Mouse (Mus musculus) myocyte (in vitro differentiated cells): ENCODE results near the gene Cers3. TPM values are rescaled to one million over a fixed set of nuclear protein-coding genes. Genes with fewer than 3 reads are reported as not detected.

Experiments used
- H3K27me3 ChIP-seq: one replicate; pipeline ENCODE4 v1.6.1; 2011; ENCODE audit not compliant: control insufficient read depth, insufficient read depth, insufficient read length
- H3K36me3 ChIP-seq: one replicate; pipeline ENCODE4 v1.6.1; 2011; ENCODE audit not compliant: control insufficient read depth, insufficient read depth
- H3K4me2 ChIP-seq: one replicate; pipeline ENCODE4 v1.6.1; 2011; ENCODE audit warnings: low read depth, control low read depth
- H3K4me3 ChIP-seq: one replicate; pipeline ENCODE4 v1.5.1; 2011; ENCODE audit warnings: mild to moderate bottlenecking, control low read depth, moderate library complexity
- H3K79me2 ChIP-seq: one replicate; pipeline ENCODE4 v1.6.1; 2011; ENCODE audit not compliant: control insufficient read depth, insufficient read depth
- H3ac ChIP-seq: one replicate; pipeline ENCODE4 v1.6.1; 2011; ENCODE audit not compliant: control insufficient read depth, insufficient read length
- CEBPB ChIP-seq: IDR thresholded peaks from 2 replicates; pipeline ENCODE4 v1.6.1; 2011; ENCODE audit warnings: mild to moderate bottlenecking, moderate library complexity; ENCODE audit not compliant: poor library complexity, insufficient read depth, severe bottlenecking
- E2F4 ChIP-seq: IDR thresholded peaks from one replicate; pipeline ENCODE4 v1.6.1; 2011; ENCODE audit warnings: mild to moderate bottlenecking, control low read depth, moderate library complexity; ENCODE audit not compliant: insufficient read depth
- MAX ChIP-seq: IDR thresholded peaks from one replicate; pipeline ENCODE4 v1.6.1; 2011; ENCODE audit warnings: low read depth, mild to moderate bottlenecking, control low read depth
- MYOD1 ChIP-seq, 3 experiments: IDR thresholded peaks; one replicate each; pipeline ENCODE4 v1.6.1; 2011; ENCODE audit warnings: control low read depth in 2 of 3, low read depth in 2 of 3, mild to moderate bottlenecking in 2 of 3, moderate library complexity in 1 of 3; ENCODE audit not compliant: insufficient read length in 2 of 3, control insufficient read depth in 1 of 3
- MYOG ChIP-seq, 3 experiments: IDR thresholded peaks; one replicate each; pipeline ENCODE4 v1.6.1; 2011; ENCODE audit warnings: control low read depth in 2 of 3, low read depth in 2 of 3, mild to moderate bottlenecking in 2 of 3; ENCODE audit not compliant: insufficient read length in 2 of 3, control insufficient read depth in 1 of 3, insufficient read depth in 1 of 3
- POLR2A ChIP-seq: IDR thresholded peaks from one replicate; pipeline ENCODE4 v1.6.1; 2011; ENCODE audit warnings: low read depth, mild to moderate bottlenecking, control low read depth, moderate library complexity; ENCODE audit not compliant: insufficient read length
- POLR2AphosphoS2 ChIP-seq: IDR thresholded peaks from one replicate; pipeline ENCODE4 v1.6.1; 2011; ENCODE audit warnings: low read depth, control low read depth; ENCODE audit not compliant: insufficient read length
- REST ChIP-seq: IDR thresholded peaks from one replicate; pipeline ENCODE4 v1.6.1; 2011; ENCODE audit warnings: mild to moderate bottlenecking, control low read depth, moderate library complexity; ENCODE audit not compliant: insufficient read depth, insufficient read length
- SRF ChIP-seq: IDR thresholded peaks from one replicate; pipeline ENCODE4 v1.6.1; 2011; ENCODE audit warnings: low read depth; ENCODE audit not compliant: control insufficient read depth, insufficient read length
- TCF12 ChIP-seq: IDR thresholded peaks from one replicate; pipeline ENCODE4 v1.6.1; 2011; ENCODE audit warnings: mild to moderate bottlenecking, control low read depth; ENCODE audit not compliant: poor library complexity, insufficient read depth, severe bottlenecking
- TCF3 ChIP-seq: IDR thresholded peaks from one replicate; pipeline ENCODE4 v1.6.1; 2011; ENCODE audit warnings: low read depth, control low read depth; ENCODE audit not compliant: insufficient read length
- USF1 ChIP-seq: IDR thresholded peaks from one replicate; pipeline ENCODE4 v1.6.1; 2011; ENCODE audit warnings: low read depth, mild to moderate bottlenecking, control low read depth, moderate library complexity
- polyA plus RNA-seq: library from polyadenylated mRNA; unstranded; fragments of >200 nt; fragmentation: generic; extraction: Trizol; gene quantifications from one replicate; pipeline ENCODE4 v1.2.1, GENCODE M21; 2012; ENCODE audit warnings: missing spikeins

Cers3 gene
- polyA plus RNA-seq, 1 experiment: 0.14 TPM

- Histone ChIP-seq H3K79me2 (no peaks in the 10 kb centered on the region), H3K36me3 (no peaks in the 10 kb centered on the region)
- TF ChIP-seq MYOG (IDR thresholded peaks at IDR 0.05; ENCODE audit: control insufficient read depth in 1 of 3, insufficient read depth in 1 of 3, insufficient read length in 2 of 3, low read depth in 2 of 3): no peak
- TF ChIP-seq TCF3: no peak
- no peak for TF ChIP-seq POLR2AphosphoS2
- no peak for TF ChIP-seq MYOD1 (IDR thresholded peaks at IDR 0.05; ENCODE audit: control insufficient read depth in 1 of 3, insufficient read length in 2 of 3, low read depth in 2 of 3)
- no peak for TF ChIP-seq MAX
- TF ChIP-seq POLR2A: no peak
- no peak for TF ChIP-seq USF1
- TF ChIP-seq CEBPB: no peak
- TF ChIP-seq TCF12: no peak
- no peak for TF ChIP-seq SRF
Measured at GRCm38 (mm10) chr7:66787816-66788215, 44.5 kb downstream of the Cers3 start.

GRCm38 (mm10) chr7:66789860-66790748 lies 46.8 kb downstream of the Cers3 start:
- Histone ChIP-seq H3K4me2 (no peak overlapping the region), H3K27me3 (no peaks in the 10 kb centered on the region), H3K4me3 (no peak overlapping the region), H3K36me3 (no peaks in the 10 kb centered on the region), H3ac (no peak overlapping the region), H3K79me2 (no peaks in the 10 kb centered on the region)
- TF ChIP-seq E2F4: no peak
- TF ChIP-seq REST: no peak
- TF ChIP-seq POLR2AphosphoS2: no peak
- TF ChIP-seq POLR2A: no peak
- no peak for TF ChIP-seq CEBPB
- TF ChIP-seq USF1: no peak
- TF ChIP-seq MYOD1 (IDR thresholded peaks at IDR 0.05; ENCODE audit: control insufficient read depth in 1 of 3, insufficient read length in 2 of 3, low read depth in 2 of 3): no peak
- no peak for TF ChIP-seq MYOG (IDR thresholded peaks at IDR 0.05; ENCODE audit: control insufficient read depth in 1 of 3, insufficient read depth in 1 of 3, insufficient read length in 2 of 3, low read depth in 2 of 3)
- TF ChIP-seq TCF12: no peak
- TF ChIP-seq TCF3: no peak
- no peak for TF ChIP-seq SRF
- no peak for TF ChIP-seq MAX

More at GRCm38 (mm10) chr7:66787816-66788215, 44.5 kb downstream of the Cers3 start:
- Histone ChIP-seq H3K4me3 (no peak overlapping the region), H3ac (no peak overlapping the region), H3K27me3 (no peaks in the 10 kb centered on the region), H3K4me2 (no peak overlapping the region)

- Histone ChIP-seq H3K36me3 (no peaks in the 10 kb centered on the region), H3K4me3 (no peak overlapping the region), H3ac (no peak overlapping the region), H3K4me2 (no peak overlapping the region), H3K79me2 (no peaks in the 10 kb centered on the region), H3K27me3 (no peaks in the 10 kb centered on the region)
- TF ChIP-seq MAX: no peak
- TF ChIP-seq MYOG (IDR thresholded peaks at IDR 0.05; ENCODE audit: control insufficient read depth in 1 of 3, insufficient read depth in 1 of 3, insufficient read length in 2 of 3, low read depth in 2 of 3): peak in 1 of 3 experiments; percentile 50
- peak in 1 of 3 experiments; percentile 55 for TF ChIP-seq MYOD1 (IDR thresholded peaks at IDR 0.05; ENCODE audit: control insufficient read depth in 1 of 3, insufficient read length in 2 of 3, low read depth in 2 of 3)
Measured at GRCm38 (mm10) chr7:66791022-66791421, 47.7 kb downstream of the Cers3 start.

DNA sequence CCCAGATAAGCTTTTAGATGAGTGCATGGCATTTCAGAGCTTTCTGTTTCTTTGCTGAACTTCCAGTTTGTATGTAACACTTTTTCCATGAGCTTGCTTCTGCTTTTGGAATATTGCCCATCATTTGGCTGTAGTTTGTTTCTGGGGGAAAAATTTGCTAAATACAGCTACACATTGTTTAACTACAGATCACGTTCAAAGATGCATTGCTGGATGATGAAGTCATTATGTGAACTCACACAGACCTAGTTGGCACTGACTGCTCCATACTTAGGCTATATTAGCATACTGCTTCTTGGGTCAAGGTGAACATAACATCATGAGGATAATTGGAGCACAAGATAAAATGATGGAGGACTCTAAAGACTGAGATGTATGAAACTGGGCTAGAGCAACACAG lies 53.6 kb downstream of the Cers3 start:
- H3K79me2 ChIP-seq: no peaks in the 10 kb centered on the region
- H3K4me3 ChIP-seq: no peak overlapping the region
- H3ac ChIP-seq: no peak overlapping the region
- no peaks in the 10 kb centered on the region for H3K36me3 ChIP-seq
- H3K27me3 ChIP-seq: no peaks in the 10 kb centered on the region
- no peak for TF ChIP-seq TCF3
- TF ChIP-seq MYOG (IDR thresholded peaks at IDR 0.05; ENCODE audit: control insufficient read depth in 1 of 3, insufficient read depth in 1 of 3, insufficient read length in 2 of 3, low read depth in 2 of 3): no peak
- TF ChIP-seq MAX: no peak
- no peak for TF ChIP-seq REST
- TF ChIP-seq POLR2A: no peak
- no peak for TF ChIP-seq POLR2AphosphoS2
- TF ChIP-seq USF1: no peak
- TF ChIP-seq CEBPB: no peak
- no peak overlapping the region for H3K4me2 ChIP-seq

GRCm38 (mm10) chr7:66797345-66797744 lies 54.0 kb downstream of the Cers3 start:
- H3ac ChIP-seq: no peak overlapping the region

More at GRCm38 (mm10) chr7:66797345-66797744, 54.0 kb downstream of the Cers3 start:
- no peaks in the 10 kb centered on the region for H3K79me2 ChIP-seq
- no peaks in the 10 kb centered on the region for H3K36me3 ChIP-seq
- no peak for TF ChIP-seq POLR2A
- TF ChIP-seq TCF3: no peak
- no peak for TF ChIP-seq MAX
- no peak for TF ChIP-seq CEBPB
- TF ChIP-seq MYOD1 (IDR thresholded peaks at IDR 0.05; ENCODE audit: control insufficient read depth in 1 of 3, insufficient read length in 2 of 3, low read depth in 2 of 3): peak in 2 of 3 experiments; percentile 67 to 70
- TF ChIP-seq MYOG (IDR thresholded peaks at IDR 0.05; ENCODE audit: control insufficient read depth in 1 of 3, insufficient read depth in 1 of 3, insufficient read length in 2 of 3, low read depth in 2 of 3): no peak
- TF ChIP-seq E2F4: no peak
- no peak for TF ChIP-seq POLR2AphosphoS2
- H3K4me3 ChIP-seq: no peak overlapping the region
- no peaks in the 10 kb centered on the region for H3K27me3 ChIP-seq
- H3K4me2 ChIP-seq: no peak overlapping the region
